Mouse (Mus musculus) lung, embryonic 15.5 days (tissue): ENCODE results near the gene Whrn. TPM values are rescaled to one million over a fixed set of nuclear protein-coding genes. Genes with fewer than 3 reads are reported as not detected.

ENCODE experiments used
- ATAC-seq: fragments of 200-750 bp; cut with Nextera tagmentation; 2 replicates; pipeline ENCODE4 v1.8.0; 2017; ENCODE audit warnings: moderate number of reproducible peaks, borderline replicate concordance; ENCODE audit not compliant: low FRiP score, low TSS enrichment; ENCODE audit errors: extremely low read depth
- H3K27ac ChIP-seq: fragments of 300-500 bp; sonication (generic); 2 replicates; pipeline ENCODE4 v1.5.1; 2015; ENCODE audit warnings: moderate library complexity, mild to moderate bottlenecking, inconsistent platforms
- H3K27me3 ChIP-seq: fragments of 300-500 bp; sonication (generic); 2 replicates; pipeline ENCODE4 v1.6.1; 2015; ENCODE audit warnings: inconsistent platforms
- H3K36me3 ChIP-seq: fragments of 300-500 bp; sonication (generic); 2 replicates; pipeline ENCODE4 v1.6.1; 2015; ENCODE audit warnings: inconsistent platforms
- H3K4me1 ChIP-seq: fragments of 300-500 bp; sonication (generic); 2 replicates; pipeline ENCODE4 v1.6.1; 2015; ENCODE audit warnings: inconsistent platforms
- H3K4me2 ChIP-seq: fragments of 300-500 bp; sonication (generic); 2 replicates; pipeline ENCODE4 v1.6.1; 2015; ENCODE audit warnings: inconsistent platforms, mild to moderate bottlenecking, moderate library complexity
- H3K4me3 ChIP-seq: fragments of 300-500 bp; sonication (generic); 2 replicates; pipeline ENCODE4 v1.5.1; 2015; ENCODE audit warnings: mild to moderate bottlenecking, inconsistent platforms
- H3K9ac ChIP-seq: fragments of 300-500 bp; sonication (generic); 2 replicates; pipeline ENCODE4 v1.6.1; 2015; ENCODE audit warnings: inconsistent platforms
- H3K9me3 ChIP-seq: fragments of 300-500 bp; sonication (generic); 2 replicates; pipeline ENCODE4 v1.6.1; 2016; ENCODE audit warnings: inconsistent platforms
- WGBS: fragments of 180-500 bp; shearing (Covaris S2); methylation state at CpG from one replicate; pipeline ENCODE4 v1.1.7; 2015; 5-methylcytosine and 5-hydroxymethylcytosine counted together
- polyA plus RNA-seq: library from polyadenylated mRNA; unstranded; fragments of >200 nt; fragmentation: Nextera tagmentation; extraction: Ambion mirVana; gene quantifications from 2 replicates; pipeline ENCODE4 v1.2.1, GENCODE M21; 2015

Whrn gene
- polyA plus RNA-seq, 1 experiment from 2014 or later = 2.7 TPM

DNA sequence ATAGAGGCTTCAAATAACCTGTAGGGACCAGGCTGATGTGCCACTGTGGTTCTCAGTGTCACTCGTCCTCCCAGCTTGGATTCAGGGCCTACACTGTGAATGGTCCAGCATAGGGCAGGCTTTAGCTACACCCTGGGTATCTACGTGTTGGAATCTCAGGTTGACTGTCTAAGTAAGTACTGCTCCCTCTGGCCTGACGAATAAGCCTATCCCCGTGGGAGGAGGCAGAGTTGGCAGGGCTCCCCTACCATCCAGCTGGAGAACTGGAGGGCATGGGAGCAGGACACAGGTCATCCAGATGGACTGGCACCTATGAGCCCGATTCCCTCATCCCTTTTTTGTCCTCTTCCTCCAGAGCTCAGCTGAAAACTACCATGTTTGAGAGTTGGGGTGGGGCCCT, 57.8 kb downstream of the Whrn start:
- Histone ChIP-seq H3K9ac (no peak overlapping the region), H3K27me3 (no peaks in the 10 kb centered on the region), H3K27ac (no peak overlapping the region), H3K9me3 (no peaks in the 10 kb centered on the region), H3K4me3 (no peak overlapping the region), H3K4me2 (no peak overlapping the region), H3K4me1 (0 out of 2 replicates have a peak, but pooled peaks cover 8% of the 10 kb centered on the region), H3K36me3 (no peaks in the 10 kb centered on the region)
- 72% methylated on average over 5 of the region's 5 CpGs for WGBS
- ATAC-seq = no peak

DNA sequence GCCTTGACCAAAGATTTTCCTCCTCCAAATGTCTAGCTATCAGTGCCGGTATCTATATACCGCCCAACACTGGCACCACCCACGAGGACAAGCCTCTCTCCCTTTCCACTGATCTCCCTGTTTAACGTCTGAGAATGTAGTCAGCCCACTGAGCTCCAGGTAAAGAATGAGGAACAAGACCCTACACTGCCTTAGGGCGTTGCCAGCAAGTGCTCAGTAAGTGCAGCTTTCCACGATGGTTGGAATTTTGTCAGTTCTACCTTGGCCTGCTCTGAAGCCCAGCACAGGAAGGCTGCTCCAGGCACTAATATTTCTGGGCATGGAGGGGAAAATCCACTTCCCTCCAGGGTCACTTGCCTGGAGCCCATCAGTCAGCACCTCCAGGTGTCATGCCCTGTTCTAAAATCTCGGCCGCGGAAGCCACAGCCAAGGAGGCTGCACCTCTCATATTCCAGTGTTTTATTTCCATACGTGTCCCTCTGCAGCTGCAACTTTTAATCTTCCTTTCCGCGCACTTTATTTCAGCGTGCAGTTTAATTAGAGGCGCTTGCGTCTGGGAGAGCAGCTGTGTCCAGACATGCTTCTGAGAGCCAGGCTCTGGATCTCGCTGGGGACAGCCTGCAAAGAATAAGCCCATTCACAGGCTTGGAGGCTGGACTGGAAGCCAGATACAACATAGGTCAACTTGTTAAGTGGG, 58.5 kb downstream of the Whrn start:
- ATAC-seq = peak; percentile 48; the same call in 1 of the 2 replicates
- H3K27ac ChIP-seq = no peak overlapping the region
- no peak overlapping the region for H3K4me3 ChIP-seq
- H3K27me3 ChIP-seq = no peaks in the 10 kb centered on the region
- no peaks in the 10 kb centered on the region for H3K9me3 ChIP-seq
- WGBS = 50% methylated on average over 16 of the region's 16 CpGs
- no peak overlapping the region for H3K4me2 ChIP-seq
- no peaks in the 10 kb centered on the region for H3K36me3 ChIP-seq
- no peak overlapping the region for H3K9ac ChIP-seq
- H3K4me1 ChIP-seq = 0 out of 2 replicates have a peak, but pooled peaks cover 8% of the 10 kb centered on the region

GRCm38 (mm10) chr4:63435402-63435801, 60.4 kb downstream of the Whrn start:
- Histone ChIP-seq H3K4me3 (no peak overlapping the region), H3K27me3 (no peaks in the 10 kb centered on the region), H3K9me3 (no peaks in the 10 kb centered on the region), H3K36me3 (no peaks in the 10 kb centered on the region), H3K9ac (no peak overlapping the region), H3K4me2 (no peak overlapping the region), H3K4me1 (0 out of 2 replicates have a peak, but pooled peaks cover 8% of the 10 kb centered on the region), H3K27ac (no peak overlapping the region)
- no peak for ATAC-seq
- 68% methylated on average over 9 of the region's 9 CpGs for WGBS

DNA sequence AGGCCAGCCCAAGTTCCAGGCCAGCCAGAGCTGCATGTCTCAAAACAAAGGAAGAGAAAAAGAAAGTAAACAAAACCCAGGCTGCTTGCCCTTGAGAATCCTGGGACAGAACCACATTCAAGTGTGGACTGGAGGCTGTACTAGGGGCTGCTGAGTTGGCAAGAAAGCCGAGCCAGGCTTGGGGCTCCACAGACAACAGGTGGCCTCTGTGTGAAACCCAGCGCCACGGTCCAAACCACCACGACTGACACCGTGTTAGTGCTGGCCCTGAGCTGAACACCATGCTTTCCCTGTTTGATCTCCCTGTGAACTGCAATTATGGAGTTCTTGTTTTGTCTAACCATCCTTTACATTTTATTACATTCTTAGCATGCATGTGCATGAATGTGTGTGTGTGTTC, 64.7 kb downstream of the Whrn start:
- Histone ChIP-seq H3K4me2 (no peak overlapping the region), H3K27me3 (no peaks in the 10 kb centered on the region), H3K4me1 (no peaks in the 10 kb centered on the region), H3K9me3 (no peaks in the 10 kb centered on the region), H3K27ac (no peak overlapping the region), H3K36me3 (no peaks in the 10 kb centered on the region), H3K9ac (no peak overlapping the region), H3K4me3 (no peak overlapping the region)
- no peak for ATAC-seq
- 67% methylated on average over 5 of the region's 5 CpGs for WGBS

- no peak overlapping the region for H3K4me2 ChIP-seq
- no peaks in the 10 kb centered on the region for H3K9me3 ChIP-seq
- H3K36me3 ChIP-seq = no peaks in the 10 kb centered on the region
- no peak overlapping the region for H3K27ac ChIP-seq
- H3K4me3 ChIP-seq = no peak overlapping the region
- 42% methylated on average over 3 of the region's 3 CpGs for WGBS
- no peaks in the 10 kb centered on the region for H3K4me1 ChIP-seq
- H3K27me3 ChIP-seq = no peaks in the 10 kb centered on the region
- H3K9ac ChIP-seq = no peak overlapping the region
- ATAC-seq = no peak
Observed at GRCm38 (mm10) chr4:63430357-63430756, 65.4 kb downstream of the Whrn start.

DNA sequence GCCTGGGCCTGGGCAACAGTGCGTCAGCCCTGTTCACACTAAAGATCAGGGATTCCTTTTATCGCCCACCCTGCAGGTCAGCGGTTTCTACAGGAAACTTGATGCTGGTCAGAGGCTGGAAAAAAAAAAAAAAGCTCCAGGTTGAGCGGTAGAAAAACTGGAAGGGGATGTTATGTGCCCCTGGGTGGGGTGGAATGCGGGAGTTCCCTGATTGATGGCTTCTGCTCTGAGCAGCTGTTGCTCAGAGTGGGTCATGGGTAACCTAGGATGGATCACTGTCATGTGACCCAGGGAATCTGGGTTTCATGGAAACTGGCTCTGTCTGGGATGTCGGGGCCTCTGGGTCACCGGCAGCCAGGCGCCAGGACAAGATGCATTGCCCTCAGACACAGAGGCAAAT, 69.5 kb downstream of the Whrn start:
- Histone ChIP-seq H3K4me2 (no peak overlapping the region), H3K9ac (no peak overlapping the region), H3K36me3 (no peaks in the 10 kb centered on the region), H3K9me3 (no peaks in the 10 kb centered on the region), H3K4me1 (no peaks in the 10 kb centered on the region), H3K27me3 (no peaks in the 10 kb centered on the region), H3K4me3 (no peak overlapping the region), H3K27ac (no peak overlapping the region)
- WGBS = 52% methylated on average over 8 of the region's 8 CpGs
- no peak for ATAC-seq

DNA sequence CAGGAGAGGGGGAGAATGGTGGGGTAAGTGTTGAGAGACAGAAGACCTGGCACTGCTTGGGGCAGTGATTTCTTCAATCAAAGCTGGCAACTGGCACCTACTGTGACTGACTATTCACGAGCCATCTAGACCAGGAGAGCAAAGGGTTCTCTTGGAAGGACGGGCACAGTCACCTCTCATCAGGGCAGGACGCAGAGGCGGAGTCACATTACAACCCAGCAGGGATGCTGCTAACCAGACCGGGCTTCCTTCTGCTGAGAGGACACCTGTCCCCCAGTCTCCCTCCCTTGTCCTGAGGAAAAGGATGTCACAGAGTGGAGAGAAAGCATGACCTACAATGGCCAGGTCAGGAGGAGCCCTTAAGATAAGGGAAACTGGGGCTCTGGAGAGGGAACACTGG, 72.0 kb downstream of the Whrn start:
- Histone ChIP-seq H3K4me1 (no peaks in the 10 kb centered on the region), H3K4me2 (no peak overlapping the region), H3K27me3 (no peaks in the 10 kb centered on the region), H3K27ac (no peak overlapping the region), H3K4me3 (no peak overlapping the region), H3K36me3 (no peaks in the 10 kb centered on the region), H3K9me3 (no peaks in the 10 kb centered on the region), H3K9ac (no peak overlapping the region)
- no peak for ATAC-seq
- 35% methylated on average over 5 of the region's 5 CpGs for WGBS

- no peaks in the 10 kb centered on the region for H3K27me3 ChIP-seq
- 47% methylated on average over 1 of the region's 1 CpGs for WGBS
- H3K9me3 ChIP-seq = no peaks in the 10 kb centered on the region
- no peak overlapping the region for H3K9ac ChIP-seq
- H3K27ac ChIP-seq = no peak overlapping the region
- no peak overlapping the region for H3K4me2 ChIP-seq
- H3K4me3 ChIP-seq = no peak overlapping the region
- no peaks in the 10 kb centered on the region for H3K36me3 ChIP-seq
- ATAC-seq = no peak
- H3K4me1 ChIP-seq = no peaks in the 10 kb centered on the region
Observed at GRCm38 (mm10) chr4:63423231-63423630, 72.6 kb downstream of the Whrn start.

DNA sequence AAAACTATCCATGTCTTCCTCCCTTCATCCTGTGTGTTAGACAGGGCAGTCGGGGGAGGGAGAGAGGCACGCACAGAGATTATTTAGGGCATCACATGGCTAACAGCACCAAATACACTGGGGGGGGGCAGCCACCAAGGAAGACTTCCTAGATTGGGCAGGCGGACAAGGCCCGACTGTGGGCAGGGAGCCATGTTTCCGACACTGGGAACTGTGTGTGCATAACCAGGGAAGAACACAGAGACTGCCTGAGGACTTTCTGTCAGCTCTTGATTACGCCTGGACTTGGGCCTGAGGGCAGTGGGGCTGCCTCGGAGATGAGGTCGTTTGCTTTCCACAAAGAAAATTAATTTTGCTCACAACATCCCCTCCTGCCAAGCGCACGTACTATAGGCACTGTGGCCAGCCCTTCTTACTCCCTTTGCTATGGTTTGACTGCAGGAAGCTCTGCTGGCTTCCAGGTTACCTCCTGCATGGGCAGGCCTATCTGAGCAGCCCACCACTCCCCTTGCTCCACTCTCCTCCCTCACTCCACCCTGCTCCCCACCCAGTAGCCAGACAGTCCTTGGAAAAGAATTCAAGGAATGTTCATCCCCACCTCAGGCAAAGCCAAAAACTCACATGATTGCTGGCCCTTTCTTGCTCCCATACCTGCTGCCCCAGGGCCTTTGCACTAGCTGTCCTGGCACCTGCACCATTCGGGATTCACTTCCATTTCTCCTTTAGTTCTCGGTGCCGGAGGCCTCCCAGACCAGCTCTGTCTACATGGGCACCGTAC, 75.5 kb downstream of the Whrn start:
- H3K4me1 ChIP-seq = 0 out of 2 replicates have a peak, but pooled peaks cover 2% of the 10 kb centered on the region
- ATAC-seq = no peak
- no peaks in the 10 kb centered on the region for H3K27me3 ChIP-seq
- no peaks in the 10 kb centered on the region for H3K9me3 ChIP-seq
- no peak overlapping the region for H3K4me3 ChIP-seq
- no peak overlapping the region for H3K4me2 ChIP-seq
- 57% methylated on average over 14 of the region's 14 CpGs for WGBS
- H3K27ac ChIP-seq = no peak overlapping the region
- no peaks in the 10 kb centered on the region for H3K36me3 ChIP-seq
- H3K9ac ChIP-seq = no peak overlapping the region

GRCm38 (mm10) chr4:63418270-63418669, 77.5 kb downstream of the Whrn start:
- Histone ChIP-seq H3K4me1 (0 out of 2 replicates have a peak, but pooled peaks cover 2% of the 10 kb centered on the region), H3K4me3 (no peak overlapping the region), H3K36me3 (no peaks in the 10 kb centered on the region), H3K27me3 (no peaks in the 10 kb centered on the region), H3K27ac (no peak overlapping the region), H3K9ac (no peak overlapping the region), H3K9me3 (no peaks in the 10 kb centered on the region), H3K4me2 (no peak overlapping the region)
- no peak for ATAC-seq
- 71% methylated on average over 11 of the region's 11 CpGs for WGBS

DNA sequence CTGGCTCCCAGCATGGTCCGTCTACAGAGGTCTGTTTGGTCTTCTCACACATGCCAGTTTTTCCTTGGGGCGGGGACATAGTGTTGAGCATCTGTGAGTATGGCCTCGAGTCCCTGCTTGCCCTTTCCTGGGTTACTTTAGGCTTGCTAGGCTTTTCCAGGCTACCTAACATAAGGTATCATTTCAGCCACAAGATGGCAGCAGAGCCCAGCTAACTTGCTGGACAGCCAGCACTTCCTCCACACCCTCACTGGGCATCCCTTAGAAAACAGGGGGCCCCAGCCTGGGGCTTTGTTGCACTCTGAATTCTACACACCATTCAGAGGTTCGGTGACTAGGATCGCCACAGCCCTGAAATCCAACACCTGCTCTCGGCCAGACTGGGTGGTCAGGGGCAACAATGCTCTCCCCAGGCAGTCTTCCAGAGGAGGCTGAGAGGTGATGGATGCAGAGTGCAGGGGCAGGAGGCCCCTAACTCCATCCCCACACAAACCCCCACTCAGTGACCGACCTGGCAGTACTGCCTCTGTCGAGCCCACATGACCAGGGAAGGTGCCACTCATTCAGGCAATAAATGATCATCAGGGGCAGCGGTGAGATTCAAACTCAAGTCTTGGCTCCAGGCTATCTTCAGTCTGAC, 78.4 kb downstream of the Whrn start:
- no peak overlapping the region for H3K27ac ChIP-seq
- no peaks in the 10 kb centered on the region for H3K27me3 ChIP-seq
- no peaks in the 10 kb centered on the region for H3K9me3 ChIP-seq
- 20% methylated on average over 9 of the region's 9 CpGs for WGBS
- H3K4me3 ChIP-seq = no peak overlapping the region
- H3K4me1 ChIP-seq = 0 out of 2 replicates have a peak, but pooled peaks cover 2% of the 10 kb centered on the region
- ATAC-seq = peak; percentile 25; the same call in 1 of the 2 replicates
- no peak overlapping the region for H3K4me2 ChIP-seq
- H3K36me3 ChIP-seq = no peaks in the 10 kb centered on the region
- no peak overlapping the region for H3K9ac ChIP-seq

GRCm38 (mm10) chr4:63414951-63415350, 80.8 kb downstream of the Whrn start:
- no peak overlapping the region for H3K4me2 ChIP-seq
- no peak for ATAC-seq

More at GRCm38 (mm10) chr4:63414951-63415350, 80.8 kb downstream of the Whrn start:
- Histone ChIP-seq H3K36me3 (no peaks in the 10 kb centered on the region), H3K4me3 (no peak overlapping the region), H3K9ac (no peak overlapping the region), H3K27me3 (peaks cover 4% of the 10 kb centered on the region; the same call in 1 of the 2 replicates), H3K27ac (no peak overlapping the region), H3K9me3 (no peaks in the 10 kb centered on the region), H3K4me1 (0 out of 2 replicates have a peak, but pooled peaks cover 2% of the 10 kb centered on the region)
- WGBS = 61% methylated on average over 5 of the region's 5 CpGs
